Mouse (Mus musculus): ENCODE results near the gene Gm28961. TPM values are rescaled to one million over a fixed set of nuclear protein-coding genes. Genes with fewer than 3 reads are reported as not detected.
"Not testable (repeated sequence)": the region's sequence is repeated elsewhere in the genome, so short reads cannot be mapped to it uniquely, and the experiment has no call there.

Gm28961 gene
- not detected in 2 replicates for total RNA-seq (2014; rRNA removed)
- not detected in 2 replicates for polyA plus RNA-seq (2015; fragmentation: Nextera tagmentation; extraction: Ambion mirVana)

DNA sequence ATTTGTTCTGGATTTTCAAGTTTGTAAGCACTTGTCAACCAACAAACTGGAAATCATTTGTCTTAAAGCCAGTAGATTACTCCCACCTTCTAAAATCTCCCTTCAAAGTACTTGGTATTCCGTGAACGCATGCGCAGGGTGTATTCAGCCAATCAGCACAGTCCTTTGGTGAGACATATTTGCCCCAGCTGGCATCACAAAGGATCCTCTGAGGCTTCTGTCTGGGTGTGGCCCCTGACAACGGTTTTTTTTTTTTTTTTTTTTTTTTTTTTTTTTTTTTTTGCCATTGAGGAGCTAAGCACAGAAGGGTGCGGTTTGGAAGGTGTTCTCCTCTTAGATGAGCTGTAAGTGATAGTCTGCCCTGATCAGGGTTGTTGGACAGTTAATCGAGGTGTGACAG lies at the start of gene Gm28961:
Gene Gm28961 (plus strand): TSS at position 301 of the 400 bp plus-strand sequence.
- ATAC-seq = not testable (repeated sequence)

More for the DNA sequence above, at the start of gene Gm28961:
- H3K9me3 ChIP-seq (ENCODE audit: low read length); H3K4me1 ChIP-seq (ENCODE audit: insufficient read depth, low read length); H3K36me3 ChIP-seq (ENCODE audit: insufficient read depth, low read length); H3K4me3 ChIP-seq (ENCODE audit: low read length); H3K27ac ChIP-seq; H3K27me3 ChIP-seq (ENCODE audit: insufficient read depth, low read length); H3K9ac ChIP-seq (replicated peaks; ENCODE audit: low read length); DNase-seq (ENCODE audit: low spot score); H3K4me2 ChIP-seq (ENCODE audit: low read depth, low read length): not testable (repeated sequence)
- no CpG with 5 or more reads among the region's 6 CpGs for WGBS

Other genes with a start within 250 kb of the Gm28961 start
- gene Gm21943, start 172.0 kb upstream of the Gm28961 start, total RNA-seq (2014; rRNA removed) = not detected in 2 replicates
- not detected in 2 replicates for gene Gm21943, start 172.0 kb upstream of the Gm28961 start, polyA plus RNA-seq (2015; fragmentation: Nextera tagmentation; extraction: Ambion mirVana)

Data from hindbrain, postnatal 0 days (tissue).